Mouse (Mus musculus) MEL (cell line): ENCODE measurements around the gene Gm49388. TPM values are rescaled to one million over a fixed set of nuclear protein-coding genes. Genes with fewer than 3 reads are reported as not detected.

ENCODE experiments used
- DNase-seq: peaks from one replicate; pipeline ENCODE4 v3.0.0; 2011; ENCODE audit warnings: low read depth, low spot score
- H3K27ac ChIP-seq: 2 replicates; pipeline ENCODE4 v1.5.1; 2012; ENCODE audit warnings: low read depth, mild to moderate bottlenecking, control low read depth, low read length, moderate library complexity; ENCODE audit not compliant: control insufficient read depth
- H3K27me3 ChIP-seq, 2 experiments: fragments of 150-350 bp in 1 of 2; sonication (generic) in 1 of 2; 2 replicates each; pipeline ENCODE4 v1.6.1; 2012; ENCODE audit warnings: low read length in 2 of 2, mild to moderate bottlenecking in 2 of 2, improper control_type of control experiment in 1 of 2, moderate library complexity in 1 of 2; ENCODE audit not compliant: insufficient read depth in 2 of 2, control insufficient read depth in 1 of 2
- H3K36me3 ChIP-seq, 2 experiments: 2 replicates each; pipeline ENCODE4 v1.6.1; 2012 to 2014; ENCODE audit warnings: low read length in 2 of 2, improper control_type of control experiment in 1 of 2, inconsistent platforms in 1 of 2, mild to moderate bottlenecking in 1 of 2; ENCODE audit not compliant: insufficient read depth in 2 of 2, control insufficient read depth in 1 of 2
- H3K4me1 ChIP-seq, 2 experiments: fragments of 150-350 bp in 1 of 2; sonication (generic) in 1 of 2; 2 replicates each; pipeline ENCODE4 v1.6.1; 2012; ENCODE audit warnings: low read length in 2 of 2, improper control_type of control experiment in 1 of 2, mild to moderate bottlenecking in 1 of 2; ENCODE audit not compliant: insufficient read depth in 2 of 2, control insufficient read depth in 1 of 2
- H3K4me3 ChIP-seq, 2 experiments: fragments of 150-350 bp in 1 of 2; sonication (generic) in 1 of 2; 2 replicates each; pipeline ENCODE4 v1.5.1; 2012; ENCODE audit warnings: low read depth in 2 of 2, low read length in 2 of 2, mild to moderate bottlenecking in 2 of 2, moderate library complexity in 2 of 2, control low read depth in 1 of 2, improper control_type of control experiment in 1 of 2; ENCODE audit not compliant: control insufficient read depth in 1 of 2, insufficient read depth in 1 of 2
- H3K79me2 ChIP-seq: 2 replicates; pipeline ENCODE4 v1.6.1; 2012; ENCODE audit warnings: mild to moderate bottlenecking, low read length, moderate library complexity; ENCODE audit not compliant: control insufficient read depth, poor library complexity, insufficient read depth
- H3K9ac ChIP-seq: 2 replicates; pipeline ENCODE4 v1.6.1; 2012; ENCODE audit warnings: low read depth, mild to moderate bottlenecking, control low read depth, low read length, moderate library complexity; ENCODE audit not compliant: control insufficient read depth, poor library complexity, severe bottlenecking
- H3K9me3 ChIP-seq: fragments of 150-350 bp; sonication (generic); replicated peaks from 2 replicates; pipeline ENCODE4 v1.6.1; 2012; ENCODE audit warnings: mild to moderate bottlenecking, low read length, improper control_type of control experiment, moderate library complexity; ENCODE audit not compliant: insufficient read depth
- BHLHE40 ChIP-seq: IDR thresholded peaks from 2 replicates; pipeline ENCODE4 v1.6.1; 2012; ENCODE audit warnings: low read depth, mild to moderate bottlenecking, inconsistent platforms, low read length, improper control_type of control experiment, borderline replicate concordance
- CHD1 ChIP-seq: IDR thresholded peaks from 2 replicates; pipeline ENCODE4 v1.6.1; 2012; ENCODE audit warnings: low read depth, mild to moderate bottlenecking, inconsistent platforms, low read length, improper control_type of control experiment
- CHD2 ChIP-seq: IDR thresholded peaks from 2 replicates; pipeline ENCODE4 v1.6.1; 2011; ENCODE audit warnings: low read length, improper control_type of control experiment
- CTCF ChIP-seq, 3 experiments: IDR thresholded peaks in 2 of 3; conservative IDR thresholded peaks in 1 of 3; 2 replicates each; pipeline ENCODE4 v1.5.1; 2011 to 2012; ENCODE audit warnings: low read length in 3 of 3, low read depth in 2 of 3, mild to moderate bottlenecking in 2 of 3, improper control_type of control experiment in 1 of 3, inconsistent platforms in 1 of 3, mixed read lengths in 1 of 3, moderate library complexity in 1 of 3; ENCODE audit not compliant: control insufficient read depth in 1 of 3, insufficient read depth in 1 of 3, poor library complexity in 1 of 3, severe bottlenecking in 1 of 3
- E2F4 ChIP-seq: IDR thresholded peaks from 2 replicates; pipeline ENCODE4 v1.6.1; 2011; ENCODE audit warnings: low read depth, low read length, improper control_type of control experiment, borderline replicate concordance
- ELF1 ChIP-seq: IDR thresholded peaks from 2 replicates; pipeline ENCODE4 v1.6.1; 2014; ENCODE audit warnings: low read depth, mild to moderate bottlenecking, inconsistent platforms, low read length, improper control_type of control experiment, moderate library complexity
- EP300 ChIP-seq, 2 experiments: IDR thresholded peaks; 2 replicates each; pipeline ENCODE4 v1.6.1; 2011; ENCODE audit warnings: improper control_type of control experiment in 2 of 2, low read length in 2 of 2, low read depth in 1 of 2, mild to moderate bottlenecking in 1 of 2
- ETS1 ChIP-seq: IDR thresholded peaks from 2 replicates; pipeline ENCODE4 v1.6.1; 2012; ENCODE audit warnings: low read depth, mild to moderate bottlenecking, inconsistent platforms, low read length, improper control_type of control experiment, moderate library complexity
- GABPA ChIP-seq: IDR thresholded peaks from 2 replicates; pipeline ENCODE4 v1.6.1; 2012; ENCODE audit warnings: low read depth, mild to moderate bottlenecking, inconsistent platforms, low read length, improper control_type of control experiment, moderate library complexity
- GATA1 ChIP-seq: IDR thresholded peaks from 2 replicates; pipeline ENCODE4 v1.6.1; 2011; ENCODE audit warnings: low read depth, low read length, improper control_type of control experiment
- JUND ChIP-seq: IDR thresholded peaks from 2 replicates; pipeline ENCODE4 v1.6.1; 2011; ENCODE audit warnings: low read depth, mild to moderate bottlenecking, improper control_type of control experiment, low read length
- KAT2A ChIP-seq: conservative IDR thresholded peaks from 2 replicates; pipeline ENCODE4 v1.6.1; 2012; ENCODE audit warnings: low read depth, low read length, improper control_type of control experiment, inconsistent platforms
- MAFK ChIP-seq: IDR thresholded peaks from 2 replicates; pipeline ENCODE4 v1.6.1; 2011; ENCODE audit warnings: low read depth, mild to moderate bottlenecking, low read length, improper control_type of control experiment, borderline replicate concordance
- MAX ChIP-seq: IDR thresholded peaks from 2 replicates; pipeline ENCODE4 v1.6.1; 2011; ENCODE audit warnings: low read length, improper control_type of control experiment
- MAZ ChIP-seq: IDR thresholded peaks from 2 replicates; pipeline ENCODE4 v1.6.1; 2012; ENCODE audit warnings: low read depth, mild to moderate bottlenecking, inconsistent platforms, low read length, improper control_type of control experiment
- MXI1 ChIP-seq: IDR thresholded peaks from 2 replicates; pipeline ENCODE4 v1.6.1; 2011; ENCODE audit warnings: mild to moderate bottlenecking, low read depth, low read length, improper control_type of control experiment
- MYB ChIP-seq: IDR thresholded peaks from 2 replicates; pipeline ENCODE4 v1.6.1; 2011; ENCODE audit warnings: mild to moderate bottlenecking, low read depth, low read length, improper control_type of control experiment
- NELFE ChIP-seq: IDR thresholded peaks from 2 replicates; pipeline ENCODE4 v1.6.1; 2011; ENCODE audit warnings: low read depth, low read length, improper control_type of control experiment
- NRF1 ChIP-seq: IDR thresholded peaks from 2 replicates; pipeline ENCODE4 v1.6.1; 2014; ENCODE audit warnings: low read depth, mild to moderate bottlenecking, inconsistent platforms, low read length, improper control_type of control experiment, moderate library complexity; ENCODE audit not compliant: poor library complexity, insufficient read depth, severe bottlenecking
- POLR2A ChIP-seq, 2 experiments: IDR thresholded peaks; 2 replicates each; pipeline ENCODE4 v1.6.1; 2011 to 2012; ENCODE audit warnings: low read length in 2 of 2, mild to moderate bottlenecking in 2 of 2, control low read depth in 1 of 2, improper control_type of control experiment in 1 of 2, low read depth in 1 of 2, moderate library complexity in 1 of 2; ENCODE audit not compliant: control insufficient read depth in 1 of 2, insufficient read depth in 1 of 2, poor library complexity in 1 of 2
- POLR2AphosphoS2 ChIP-seq: IDR thresholded peaks from 2 replicates; pipeline ENCODE4 v1.6.1; 2011; ENCODE audit warnings: low read length, improper control_type of control experiment
- POLR2AphosphoS5 ChIP-seq: IDR thresholded peaks from 2 replicates; pipeline ENCODE4 v1.6.1; 2012; ENCODE audit warnings: low read depth, borderline replicate concordance, mild to moderate bottlenecking, inconsistent platforms, low read length, moderate library complexity, mixed read lengths
- RAD21 ChIP-seq: IDR thresholded peaks from 2 replicates; pipeline ENCODE4 v1.6.1; 2011; ENCODE audit warnings: mild to moderate bottlenecking, low read depth, low read length, improper control_type of control experiment
- RCOR1 ChIP-seq: IDR thresholded peaks from 2 replicates; pipeline ENCODE4 v1.6.1; 2012; ENCODE audit warnings: low read depth, mild to moderate bottlenecking, inconsistent platforms, low read length, improper control_type of control experiment
- SIN3A ChIP-seq: IDR thresholded peaks from 2 replicates; pipeline ENCODE4 v1.6.1; 2012; ENCODE audit warnings: low read length, improper control_type of control experiment, inconsistent platforms
- TAL1 ChIP-seq: IDR thresholded peaks from 2 replicates; pipeline ENCODE4 v1.6.1; 2012; ENCODE audit warnings: mild to moderate bottlenecking, inconsistent platforms, low read length, moderate library complexity, mixed read lengths
- UBTF ChIP-seq: IDR thresholded peaks from 2 replicates; pipeline ENCODE4 v1.6.1; 2012; ENCODE audit warnings: low read depth, mild to moderate bottlenecking, inconsistent platforms, low read length, improper control_type of control experiment, moderate library complexity, borderline replicate concordance; ENCODE audit not compliant: insufficient read depth
- USF1 ChIP-seq: IDR thresholded peaks from 2 replicates; pipeline ENCODE4 v1.6.1; 2014; ENCODE audit warnings: low read depth, mild to moderate bottlenecking, inconsistent platforms, low read length, improper control_type of control experiment, moderate library complexity
- USF2 ChIP-seq, 2 experiments: IDR thresholded peaks; 2 replicates each; pipeline ENCODE4 v1.6.1; 2011 to 2012; ENCODE audit warnings: improper control_type of control experiment in 2 of 2, low read length in 2 of 2, borderline replicate concordance in 1 of 2, inconsistent platforms in 1 of 2, low read depth in 1 of 2, mild to moderate bottlenecking in 1 of 2; ENCODE audit not compliant: insufficient read depth in 1 of 2
- ZC3H11A ChIP-seq: IDR thresholded peaks from 2 replicates; pipeline ENCODE4 v1.6.1; 2012; ENCODE audit warnings: low read depth, mild to moderate bottlenecking, inconsistent platforms, low read length, improper control_type of control experiment
- ZKSCAN1 ChIP-seq: IDR thresholded peaks from 2 replicates; pipeline ENCODE4 v1.6.1; 2012; ENCODE audit warnings: low read depth, mild to moderate bottlenecking, inconsistent platforms, low read length, improper control_type of control experiment, moderate library complexity
- ZNF384 ChIP-seq: IDR thresholded peaks from 2 replicates; pipeline ENCODE4 v1.6.1; 2012; ENCODE audit warnings: low read depth, mild to moderate bottlenecking, inconsistent platforms, low read length, improper control_type of control experiment
- polyA plus RNA-seq, 2 experiments: library from polyadenylated mRNA; stranded (reverse) in 1 of 2; unstranded in 1 of 2; fragments of >175 nt in 1 of 2; fragments of >200 nt in 1 of 2; gene quantifications; 2 replicates each; pipeline versions ENCODE4 v1.2.1 to v1.2.4; 2012; ENCODE audit warnings: low replicate concordance in 2 of 2, low read depth in 1 of 2; ENCODE audit not compliant: insufficient read length in 2 of 2, insufficient read depth in 1 of 2, missing spikeins in 1 of 2
- total RNA-seq: library from RNA; depleted of rRNA; stranded (reverse); fragments of 300-350 nt; gene quantifications from 2 replicates; pipeline ENCODE4 v1.2.3, GENCODE M21; 2012

Gm49388 gene
- total and polyA plus RNA-seq, 3 experiments: 0.73 to 1.3 TPM; not detected in 1

DNA sequence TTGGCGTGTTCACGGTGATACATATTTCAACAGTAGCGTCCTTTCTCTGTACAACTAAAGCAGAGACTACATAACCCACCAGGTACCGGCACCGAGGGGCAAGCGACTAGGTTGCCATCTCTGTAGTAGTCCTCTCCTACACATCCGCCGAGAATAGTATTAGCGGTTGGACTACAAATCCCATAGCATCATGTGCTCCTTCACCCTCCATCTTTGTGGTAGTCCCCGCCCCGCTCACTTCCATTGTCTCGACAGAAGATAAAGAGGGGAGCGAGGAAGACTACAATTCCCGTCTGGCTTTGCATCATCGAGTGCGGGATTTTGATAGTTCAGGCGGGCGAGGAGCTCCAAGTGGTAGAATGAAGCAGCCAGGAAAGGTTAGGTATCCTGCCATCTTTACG is 40.2 kb upstream of the Gm49388 start (continued):
- TF ChIP-seq KAT2A (peak; percentile 85), USF2 (IDR thresholded peaks at IDR 0.05; ENCODE audit: borderline replicate concordance in 1 of 2, insufficient read depth in 1 of 2, low read depth in 1 of 2, low read length in 2 of 2) (no peak)

DNA sequence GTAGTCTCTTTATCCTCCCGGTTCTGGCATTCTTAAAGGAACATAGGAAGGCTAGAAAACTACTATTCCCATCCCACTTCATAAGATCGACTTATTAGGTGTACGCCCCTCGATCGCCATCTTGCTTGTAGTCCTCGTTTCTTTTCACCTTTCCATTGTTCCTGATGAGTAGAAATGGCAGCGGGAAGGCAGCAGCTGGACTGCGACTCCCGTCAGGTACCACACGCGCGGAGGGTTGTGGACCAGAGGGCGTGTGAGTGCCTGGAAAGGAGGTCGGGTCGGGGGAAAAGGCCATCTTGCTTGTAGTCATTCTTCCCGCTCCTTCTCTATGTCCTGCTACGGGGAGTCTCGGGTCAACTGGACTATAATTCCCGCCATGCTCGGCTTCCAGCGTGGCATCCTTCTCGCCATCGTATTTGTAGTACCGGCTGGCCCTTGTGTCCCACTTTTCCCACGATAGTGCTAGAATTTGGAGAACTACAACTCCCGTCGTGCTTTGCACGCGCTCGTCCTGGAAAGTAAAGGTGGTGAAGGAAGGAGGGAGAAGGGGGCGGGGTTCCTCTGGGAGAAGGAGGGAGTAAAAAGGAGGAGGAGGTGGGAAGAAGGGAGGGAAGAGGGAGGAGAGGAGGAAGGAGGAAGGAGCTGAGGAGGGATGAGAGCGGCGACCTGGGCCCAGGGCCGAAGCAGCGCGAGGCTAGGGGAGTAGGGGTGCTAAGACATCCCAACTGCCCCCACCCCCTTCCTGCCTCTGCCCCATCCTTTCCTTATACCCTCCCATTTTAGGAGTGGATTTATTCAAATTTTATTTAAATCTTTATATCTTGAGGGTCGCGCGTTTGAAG is 39.5 kb upstream of the Gm49388 start:
- Histone ChIP-seq H3K36me3 (peaks cover 0 to 6% of the 10 kb centered on the region in 2 experiments; a peak in 2 of 4 replicates), H3K9ac (peak overlapping the region; percentile 72), H3K9me3 (no peaks in the 10 kb centered on the region), H3K4me3 (peak overlapping the region; percentile 70 to 72), H3K27ac (peak overlapping the region; percentile 72), H3K27me3 (no peaks in the 10 kb centered on the region), H3K79me2 (peaks cover 2% of the 10 kb centered on the region; the same call in 1 of the 2 replicates), H3K4me1 (peaks cover 0 to 8% of the 10 kb centered on the region in 2 experiments; a peak in 1 of 4 replicates)
- DNase-seq: peak; percentile 93
- TF ChIP-seq E2F4 (0 out of 2 replicates have a peak, but pooled peaks have one; percentile 39), UBTF (no peak), ZC3H11A (0 out of 2 replicates have a peak, but pooled peaks have one; percentile 6), CHD1 (no peak; the same call in 1 of the 2 replicates), KAT2A (peak; percentile 72), POLR2AphosphoS2 (peak; percentile 53; the same call in 1 of the 2 replicates), GABPA (no peak), RAD21 (no peak), POLR2A (IDR thresholded peaks at IDR 0.05; ENCODE audit: control insufficient read depth in 1 of 2, insufficient read depth in 1 of 2, low read depth in 1 of 2, low read length in 2 of 2, poor library complexity in 1 of 2) (peak in 1 of 2 experiments; percentile 40; a peak in 1 of 4 replicates), JUND (no peak), USF1 (0 out of 2 replicates have a peak, but pooled peaks have one; percentile 16), MXI1 (no peak; the same call in 1 of the 2 replicates), ELF1 (peak; percentile 64; the same call in 1 of the 2 replicates), CTCF (IDR thresholded peaks at IDR 0.05 in 2 of 3, conservative IDR thresholded peaks at IDR 0.05 in 1 of 3; ENCODE audit: control insufficient read depth in 1 of 3, insufficient read depth in 1 of 3, low read depth in 2 of 3, low read length in 3 of 3, poor library complexity in 1 of 3, severe bottlenecking in 1 of 3) (no peak), USF2 (IDR thresholded peaks at IDR 0.05; ENCODE audit: borderline replicate concordance in 1 of 2, insufficient read depth in 1 of 2, low read depth in 1 of 2, low read length in 2 of 2) (no peak), SIN3A (peak; percentile 36), MYB (no peak), RCOR1 (no peak), POLR2AphosphoS5 (no peak), CHD2 (peak; percentile 46; the same call in 1 of the 2 replicates), ZKSCAN1 (no peak), BHLHE40 (no peak), ZNF384 (no peak), MAX (no peak; the same call in 1 of the 2 replicates), NRF1 (peak; percentile 30; the same call in 1 of the 2 replicates), TAL1 (no peak), MAZ (peak; percentile 90), ETS1 (no peak), GATA1 (0 out of 2 replicates have a peak, but pooled peaks have one; percentile 1), EP300 (IDR thresholded peaks at IDR 0.05; ENCODE audit: low read depth in 1 of 2, low read length in 2 of 2) (no peak), MAFK (no peak), NELFE (peak; percentile 31)
